Mouse (Mus musculus) brain, embryonic 14.5 days (tissue): ENCODE results near the gene Cplane1.

ENCODE experiments used
- CTCF ChIP-seq: fragments of 200-500 bp; IDR thresholded peaks from 2 replicates; pipeline ENCODE4 v1.5.1; 2012; ENCODE audit warnings: inconsistent platforms, mild to moderate bottlenecking, moderate library complexity, borderline replicate concordance; ENCODE audit not compliant: insufficient read depth, insufficient read length; ENCODE audit errors: extremely low read depth
- POLR2A ChIP-seq: fragments of 200-500 bp; IDR thresholded peaks from 2 replicates; pipeline ENCODE4 v1.6.1; 2012; ENCODE audit warnings: mild to moderate bottlenecking, inconsistent platforms, borderline replicate concordance; ENCODE audit not compliant: poor library complexity, insufficient read depth, insufficient read length, severe bottlenecking; ENCODE audit errors: extremely low read depth

GRCm38 (mm10) chr15:8214811-8215210 lies 45.9 kb downstream of the Cplane1 start:
- TF ChIP-seq CTCF (no peak), POLR2A (no peak)
